Comparison of ENCODE assay signal across 8 mouse cellular contexts in the genomic region with DNA sequence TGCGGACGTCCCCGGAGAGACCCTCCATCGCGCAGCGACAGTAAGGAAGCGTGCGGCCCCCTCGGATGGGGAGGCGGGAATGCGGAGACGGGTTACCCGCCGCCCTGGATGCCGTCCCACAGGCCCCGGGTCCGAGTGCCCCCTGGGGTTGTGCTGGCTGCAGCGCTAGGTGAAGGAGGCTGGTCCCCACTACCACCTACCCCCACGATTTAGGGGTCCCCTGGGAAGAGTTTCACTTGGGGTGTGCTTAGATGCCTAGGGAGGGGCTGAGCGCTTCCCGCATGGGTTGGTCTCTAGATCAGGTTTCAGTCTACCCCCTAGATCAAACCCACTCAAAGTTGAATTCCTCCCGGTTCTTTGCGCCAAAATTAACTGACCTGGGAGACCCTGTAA. TPM values are rescaled to one million over a fixed set of nuclear protein-coding genes. Genes with fewer than 3 reads are reported as not detected.
A peak's percentile ranks its signal among the peaks of the same experiment; 100 is the strongest.
DNase-seq lines count a peak whose midpoint lies in the region; ATAC-seq and TF ChIP-seq lines count a peak whose summit lies in the region.

No protein-coding gene starts in this region.

- WGBS in liver, adult 2 months: 3% methylated on average over 23 of the region's 23 CpGs
- under 1% methylated on average over 23 of the region's 23 CpGs for WGBS in embryonic facial prominence, embryonic 11.5 days
- 2% methylated on average over 23 of the region's 23 CpGs for WGBS in intestine, embryonic 14.5 days
- under 1% methylated on average over 18 of the region's 23 CpGs for WGBS in neural tube, embryonic 13.5 days

- ATAC-seq in embryonic facial prominence, embryonic 11.5 days (replicated peaks; ENCODE audit: insufficient number of reproducible peaks, low FRiP score, low TSS enrichment, low read depth): peak; percentile 61
- peak; percentile 58; the same call in 1 of the 2 replicates for ATAC-seq in intestine, embryonic 14.5 days (replicated peaks; ENCODE audit: low FRiP score, low TSS enrichment, low read depth)
- ATAC-seq in neural tube, embryonic 13.5 days (ENCODE audit: low read depth): peak; percentile 64
- ATAC-seq in cerebellum, adult (ENCODE audit: insufficient number of reproducible peaks, low FRiP score, low TSS enrichment): no peak; the same call in 1 of the 2 replicates
- no peak for ATAC-seq in monocyte, adult 5-6 weeks (replicated peaks; ENCODE audit: insufficient number of reproducible peaks, low FRiP score, low TSS enrichment, poor library complexity, severe bottlenecking)

- H3K79me2 ChIP-seq in liver, adult 2 months (ENCODE audit: control insufficient read depth, insufficient read depth, low read length): no peaks in the 10 kb centered on the region

- H3K9ac ChIP-seq in liver, adult 2 months (ENCODE audit: low read depth, low read length): peak overlapping the region; percentile 73
- peak overlapping the region; percentile 86 for H3K9ac ChIP-seq in embryonic facial prominence, embryonic 11.5 days (replicated peaks; ENCODE audit: low read length)
- H3K9ac ChIP-seq in intestine, embryonic 14.5 days (ENCODE audit: low read length): peak overlapping the region; percentile 71
- H3K9ac ChIP-seq in neural tube, embryonic 13.5 days: peak overlapping the region; percentile 80

- no peak for DNase-seq in liver, adult 2 months (ENCODE audit: extremely low read depth, low read depth, low spot score)
- no peak for DNase-seq in liver
- DNase-seq in embryonic facial prominence, embryonic 11.5 days (ENCODE audit: low spot score): peak; percentile 61
- no peak for DNase-seq in intestine, embryonic 14.5 days (ENCODE audit: low spot score)
- DNase-seq in cerebellum, postnatal 10 days: no peak

- H3K27me3 ChIP-seq in liver, adult 2 months (ENCODE audit: control insufficient read depth, insufficient read depth, low read length): 0 out of 2 replicates have a peak, but pooled peaks cover 3% of the 10 kb centered on the region
- no peaks in the 10 kb centered on the region for H3K27me3 ChIP-seq in embryonic facial prominence, embryonic 11.5 days (ENCODE audit: control insufficient read depth, insufficient read depth, low read length)
- H3K27me3 ChIP-seq in intestine, embryonic 14.5 days (replicated peaks; ENCODE audit: control insufficient read depth, insufficient read depth, low read length): no peaks in the 10 kb centered on the region
- no peaks in the 10 kb centered on the region for H3K27me3 ChIP-seq in neural tube, embryonic 13.5 days

- H3K4me1 ChIP-seq in liver, adult 2 months (ENCODE audit: control insufficient read depth, insufficient read depth, low read length): peaks cover 2% of the 10 kb centered on the region; the same call in 1 of the 2 replicates
- no peaks in the 10 kb centered on the region for H3K4me1 ChIP-seq in embryonic facial prominence, embryonic 11.5 days (ENCODE audit: control insufficient read depth, insufficient read depth, low read length)
- peaks cover 8% of the 10 kb centered on the region; the same call in 1 of the 2 replicates for H3K4me1 ChIP-seq in intestine, embryonic 14.5 days (replicated peaks; ENCODE audit: control insufficient read depth, insufficient read depth, low read length)
- peaks cover 22% of the 10 kb centered on the region for H3K4me1 ChIP-seq in neural tube, embryonic 13.5 days (replicated peaks)

- TF ChIP-seq CTCF in liver, adult 2 months (IDR thresholded peaks at IDR 0.05; ENCODE audit: low read depth, low read length): no peak

- TF ChIP-seq POLR2A in liver, adult 2 months (IDR thresholded peaks at IDR 0.05; ENCODE audit: extremely low read depth, insufficient read depth, low read length): no peak

- H3K27ac ChIP-seq in liver, adult 2 months (replicated peaks; ENCODE audit: insufficient read depth, low read depth, low read length): no peak overlapping the region
- peak overlapping the region; percentile 76 for H3K27ac ChIP-seq in embryonic facial prominence, embryonic 11.5 days (replicated peaks; ENCODE audit: low read depth, low read length)
- peak overlapping the region; percentile 4; the same call in 1 of the 2 replicates for H3K27ac ChIP-seq in intestine, embryonic 14.5 days (ENCODE audit: low read depth)
- peak overlapping the region; percentile 82 for H3K27ac ChIP-seq in neural tube, embryonic 13.5 days (replicated peaks)

- H3K9me3 ChIP-seq in embryonic facial prominence, embryonic 11.5 days (replicated peaks; ENCODE audit: control insufficient read depth, low read length): no peaks in the 10 kb centered on the region
- H3K9me3 ChIP-seq in intestine, embryonic 14.5 days (ENCODE audit: control insufficient read depth, low read length): no peaks in the 10 kb centered on the region
- H3K9me3 ChIP-seq in neural tube, embryonic 13.5 days: no peaks in the 10 kb centered on the region

- H3K4me3 ChIP-seq in liver, adult 2 months (ENCODE audit: insufficient read depth, low read depth, low read length): peak overlapping the region; percentile 70
- H3K4me3 ChIP-seq in embryonic facial prominence, embryonic 11.5 days (ENCODE audit: low read depth, low read length): peak overlapping the region; percentile 82
- H3K4me3 ChIP-seq in intestine, embryonic 14.5 days (ENCODE audit: low read depth, low read length): peak overlapping the region; percentile 68
- peak overlapping the region; percentile 77 for H3K4me3 ChIP-seq in neural tube, embryonic 13.5 days

- H3K4me2 ChIP-seq in embryonic facial prominence, embryonic 11.5 days (ENCODE audit: low read depth, low read length): peak overlapping the region; percentile 73
- peak overlapping the region; percentile 79 for H3K4me2 ChIP-seq in intestine, embryonic 14.5 days (ENCODE audit: low read length)
- H3K4me2 ChIP-seq in neural tube, embryonic 13.5 days: peak overlapping the region; percentile 91

- H3K36me3 ChIP-seq in liver, adult 2 months (ENCODE audit: control insufficient read depth, insufficient read depth, low read length): no peaks in the 10 kb centered on the region
- no peaks in the 10 kb centered on the region; the same call in none of the 2 replicates for H3K36me3 ChIP-seq in embryonic facial prominence, embryonic 11.5 days (replicated peaks; ENCODE audit: control insufficient read depth, insufficient read depth, low read depth, low read length)
- peaks cover 20% of the 10 kb centered on the region for H3K36me3 ChIP-seq in intestine, embryonic 14.5 days (ENCODE audit: control insufficient read depth, insufficient read depth, low read length)
- peaks cover 6% of the 10 kb centered on the region; the same call in 1 of the 2 replicates for H3K36me3 ChIP-seq in neural tube, embryonic 13.5 days

RNA-seq across cellular contexts. Expression of a gene that starts 0.4 kb away (rescaled TPM):
- 0.34 and 0.46 TPM in 2 replicates for total RNA-seq in liver, adult 2 months (2014; rRNA removed)
- 0.04 and 0.13 TPM in 2 replicates for polyA plus RNA-seq in liver, adult 2 months (2012; rRNA removed)
- polyA plus RNA-seq in embryonic facial prominence, embryonic 11.5 days (2014; fragmentation: Nextera tagmentation; extraction: Ambion mirVana): 33.1 and 34.0 TPM in 2 replicates
- 22.2 and 23.0 TPM in 2 replicates for polyA plus RNA-seq in intestine, embryonic 14.5 days (2014; fragmentation: Nextera tagmentation; extraction: Ambion mirVana)
- 6.9 and 9.3 TPM in 2 replicates for polyA plus RNA-seq in neural tube, embryonic 13.5 days (2015; fragmentation: Nextera tagmentation; extraction: Ambion mirVana)
- 0.85 to 1.2 TPM in 2 of 3 replicates, not detected in the other for total RNA-seq in monocyte, adult 5-6 weeks (2017)

Comparison
In these comparisons a context has a peak if more than half of its experiments do, and no peak if none do; other contexts are left out.
1. ATAC-seq: peak in embryonic facial prominence, embryonic 11.5 days (single experiment), intestine, embryonic 14.5 days (single experiment) and neural tube, embryonic 13.5 days (single experiment); none in cerebellum, adult (single experiment) and monocyte, adult 5-6 weeks (single experiment).
2. Peak in every context shown above with its lines, with median percentiles within 50 percentile points of each other: H3K4me3 ChIP-seq, H3K9ac ChIP-seq and H3K4me2 ChIP-seq.